Mouse (Mus musculus) adrenal gland (tissue): ENCODE measurements around the gene Dnaic1.

ENCODE experiments used
- intact Hi-C: fragments of 180-260 bp; cut with DNase I; formaldehyde crosslinking; loops from one replicate; pipeline ENCODE4 v1.15.1; 2025
- long read RNA-seq, 2 experiments: library from polyadenylated mRNA; unstranded; transcript quantifications; one replicate each; pipeline ENCODE4 v2.0.0; 2020; ENCODE audit warnings: borderline replicate concordance in 1 of 2; ENCODE audit not compliant: insufficient replicate concordance in 1 of 2

Dnaic1 gene
- long read RNA-seq, experiment 1, result 0 reads
- long read RNA-seq, experiment 2, result 0 reads

- intact Hi-C loops, result loop anchor here (5.0 kb wide), 1 partner anchor 143 kb away; the partner anchor contains the start of gene Rpp25l
These were observed at the start of gene Dnaic1, which contains the start of gene Fam219a for GRCm38 (mm10) chr4:41569411-41569885. TSS of gene Dnaic1 (plus strand) at chr4:41569775. TSS of gene Fam219a (minus strand) at chr4:41569538.

- intact Hi-C loops, result loop anchor here (5.0 kb wide), 1 partner anchor 77 kb away; no protein-coding TSS in a partner anchor
These were observed 48.9 kb upstream of the Dnaic1 start for GRCm38 (mm10) chr4:41520641-41521040.

- intact Hi-C loops, result loop anchor here (5.0 kb wide), 1 partner anchor 75 kb away; no protein-coding TSS in a partner anchor
These were observed 47.4 kb upstream of the Dnaic1 start for GRCm38 (mm10) chr4:41522136-41522535.

GRCm38 (mm10) chr4:41522788-41523187 is 46.8 kb upstream of the Dnaic1 start:
- intact Hi-C loops, result loop anchor here (5.0 kb wide), 1 partner anchor 75 kb away; no protein-coding TSS in a partner anchor

GRCm38 (mm10) chr4:41523839-41524238 is 45.7 kb upstream of the Dnaic1 start:
- intact Hi-C loops, result loop anchor here (5.0 kb wide), 1 partner anchor 73 kb away; no protein-coding TSS in a partner anchor

- intact Hi-C loops, result loop anchor here (5.0 kb wide), 1 partner anchor 72 kb away; no protein-coding TSS in a partner anchor
These were observed 44.7 kb upstream of the Dnaic1 start for GRCm38 (mm10) chr4:41524829-41525228.

GRCm38 (mm10) chr4:41526553-41526952 is 43.0 kb upstream of the Dnaic1 start:
- intact Hi-C loops, result no loop called here

- intact Hi-C loops, result no loop called here
These were observed 42.5 kb upstream of the Dnaic1 start for GRCm38 (mm10) chr4:41527076-41527475.

GRCm38 (mm10) chr4:41527996-41528395 is 41.6 kb upstream of the Dnaic1 start:
- intact Hi-C loops, result no loop called here

GRCm38 (mm10) chr4:41532420-41532819 is 37.2 kb upstream of the Dnaic1 start:
- intact Hi-C loops, result no loop called here

GRCm38 (mm10) chr4:41534866-41535265 is 34.7 kb upstream of the Dnaic1 start:
- intact Hi-C loops, result no loop called here

- intact Hi-C loops, result no loop called here
These were observed 27.4 kb upstream of the Dnaic1 start for GRCm38 (mm10) chr4:41542136-41542535.

GRCm38 (mm10) chr4:41545985-41546384 is 23.6 kb upstream of the Dnaic1 start:
- intact Hi-C loops, result no loop called here

GRCm38 (mm10) chr4:41547086-41547485 is 22.5 kb upstream of the Dnaic1 start:
- intact Hi-C loops, result no loop called here

- intact Hi-C loops, result loop anchor here (2.0 kb wide), 3 partner anchors 62 to 154 kb away; no protein-coding TSS in a partner anchor
These were observed 17.0 kb upstream of the Dnaic1 start for GRCm38 (mm10) chr4:41552529-41552928.

GRCm38 (mm10) chr4:41553116-41553515 is 16.5 kb upstream of the Dnaic1 start:
- intact Hi-C loops, result loop anchor here (2.0 kb wide), 3 partner anchors 62 to 154 kb away; no protein-coding TSS in a partner anchor

- intact Hi-C loops, result no loop called here
These were observed 14.4 kb upstream of the Dnaic1 start for GRCm38 (mm10) chr4:41554994-41555663.

- intact Hi-C loops, result no loop called here
These were observed 13.1 kb upstream of the Dnaic1 start for GRCm38 (mm10) chr4:41556311-41556953.

- intact Hi-C loops, result no loop called here
These were observed 12.5 kb upstream of the Dnaic1 start for GRCm38 (mm10) chr4:41557092-41557491.

GRCm38 (mm10) chr4:41563297-41563696 is 6.3 kb upstream of the Dnaic1 start:
- intact Hi-C loops, result no loop called here

- intact Hi-C loops, result loop anchor here (5.0 kb wide), 1 partner anchor 146 kb away; the partner anchor contains the start of gene Rpp25l
These were observed 3.5 kb upstream of the Dnaic1 start for GRCm38 (mm10) chr4:41566123-41566522.

- intact Hi-C loops, result loop anchor here (5.0 kb wide), 1 partner anchor 144 kb away; the partner anchor contains the start of gene Rpp25l
These were observed 1.3 kb upstream of the Dnaic1 start for GRCm38 (mm10) chr4:41568239-41568638.
